Mouse (Mus musculus) E14TG2a.4 (cell line): ENCODE measurements around the gene Rab31.

Experiments used
- CTCF ChIP-seq: conservative IDR thresholded peaks from 2 replicates; pipeline ENCODE4 v1.5.1; 2014; ENCODE audit warnings: low read length
- NANOG ChIP-seq: IDR thresholded peaks from 2 replicates; pipeline ENCODE4 v1.6.1; 2014; ENCODE audit warnings: borderline replicate concordance, low read length, mixed read lengths
- POU5F1 ChIP-seq: IDR thresholded peaks from 2 replicates; pipeline ENCODE4 v1.6.1; 2014; ENCODE audit warnings: low read length, borderline replicate concordance

GRCm38 (mm10) chr17:65782551-65783141 lies 10.1 kb upstream of the Rab31 start, which contains the start of gene Ppp4r1:
- TF ChIP-seq CTCF (no peak), POU5F1 (no peak), NANOG (no peak)
